Mouse (Mus musculus): ENCODE measurements at regions not wholly inside any gene's neighbourhood (a gene's known extent, or its start where the extent isn't known, plus 50 kb on each side); places are given as distances from the start of the nearest gene placed in this dataset.

DNA sequence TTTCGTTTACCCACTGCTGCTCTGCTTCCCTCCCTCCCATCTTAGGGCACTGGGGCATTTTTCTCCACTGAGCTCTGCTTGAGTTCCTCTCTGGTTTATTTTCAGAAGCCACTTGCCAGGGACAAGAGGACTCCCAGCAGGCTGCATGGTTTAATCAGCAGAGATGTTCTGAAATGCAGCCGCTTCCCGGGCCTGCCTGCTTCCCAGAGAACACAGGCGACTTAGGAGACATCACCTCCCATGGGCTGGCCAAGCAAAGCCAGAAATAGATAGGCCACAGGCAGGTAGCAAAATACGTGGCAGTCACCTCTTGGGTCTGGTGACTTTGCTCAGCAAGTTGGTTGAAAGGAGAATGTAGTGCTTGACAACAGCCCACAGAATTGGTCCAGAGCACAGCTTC lies 141.8 kb downstream of the Diras2 start:
- ATAC-seq (replicated peaks; ENCODE audit: low FRiP score, poor library complexity, severe bottlenecking): no peak

DNA sequence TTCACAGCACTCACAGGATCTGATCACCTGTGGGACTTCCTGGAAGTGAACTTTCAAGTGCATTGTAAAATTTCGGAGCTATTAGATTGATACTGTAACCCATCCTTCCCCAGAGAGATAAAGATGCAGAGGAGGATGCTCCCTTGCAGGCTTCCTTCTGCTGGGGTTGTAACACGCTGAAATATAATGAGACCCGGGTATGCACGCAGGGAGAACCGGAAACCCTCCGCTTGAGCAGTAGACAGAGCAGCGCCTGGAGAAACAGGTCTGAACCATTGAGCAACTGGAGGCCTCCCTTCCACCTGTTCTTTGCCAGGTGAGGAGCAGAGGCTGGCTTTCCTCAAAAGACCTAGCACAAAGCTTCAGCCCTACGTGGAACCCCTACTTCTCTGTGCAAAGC lies 135.3 kb downstream of the Diras2 start:
- no peak for ATAC-seq (replicated peaks; ENCODE audit: low FRiP score, poor library complexity, severe bottlenecking)

DNA sequence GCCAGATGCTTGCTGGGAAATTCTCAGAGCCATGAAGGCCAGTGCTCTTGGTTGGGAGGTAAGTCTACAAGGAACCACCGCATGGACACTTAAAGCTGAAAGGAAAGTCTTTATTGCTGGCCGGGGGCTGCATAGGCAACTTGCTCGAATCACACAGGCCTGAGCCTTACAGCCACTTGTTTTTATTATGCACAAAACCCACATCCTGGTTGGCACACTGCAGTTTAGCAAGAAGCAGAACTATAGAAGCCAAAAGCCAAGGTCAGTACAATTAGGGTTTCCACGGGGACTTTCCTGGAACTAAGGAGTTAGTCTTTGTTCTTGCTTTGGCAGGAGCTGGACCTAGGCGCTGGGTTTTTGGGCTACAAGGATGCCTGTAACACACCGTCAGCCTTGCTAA lies 132.7 kb downstream of the Diras2 start:
- ATAC-seq (replicated peaks; ENCODE audit: low FRiP score, poor library complexity, severe bottlenecking): no peak

DNA sequence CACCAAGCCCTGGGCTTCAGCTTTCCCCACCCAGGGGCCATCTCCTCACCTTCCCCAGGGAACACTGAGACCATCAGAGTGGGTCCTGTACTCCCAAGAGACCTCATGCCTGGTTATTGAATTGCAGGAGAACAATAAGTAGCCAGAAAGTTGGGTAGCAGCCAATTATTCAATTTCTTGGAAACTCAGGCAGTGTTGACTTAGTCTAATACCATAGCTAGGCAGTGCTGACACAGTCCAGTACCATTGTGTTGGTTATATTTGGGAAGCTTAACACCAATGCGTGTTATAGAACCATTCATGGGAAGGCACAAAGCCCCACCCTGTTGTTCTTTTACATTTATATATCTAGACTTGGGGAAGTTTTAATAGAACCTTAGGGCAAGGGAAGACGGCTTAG lies 131.9 kb downstream of the Diras2 start:
- ATAC-seq (replicated peaks; ENCODE audit: low FRiP score, poor library complexity, severe bottlenecking): no peak

- ATAC-seq (replicated peaks; ENCODE audit: low FRiP score, poor library complexity, severe bottlenecking): no peak
These were observed 127.3 kb downstream of the Diras2 start for GRCm38 (mm10) chr13:52403805-52404204.

GRCm38 (mm10) chr13:52416301-52416700 lies 114.8 kb downstream of the Diras2 start:
- ATAC-seq (replicated peaks; ENCODE audit: low FRiP score, poor library complexity, severe bottlenecking): no peak

GRCm38 (mm10) chr13:52422456-52422855 lies 108.6 kb downstream of the Diras2 start:
- ATAC-seq (replicated peaks; ENCODE audit: low FRiP score, poor library complexity, severe bottlenecking): no peak

GRCm38 (mm10) chr13:52428527-52428926 lies 102.6 kb downstream of the Diras2 start:
- no peak for ATAC-seq (replicated peaks; ENCODE audit: low FRiP score, poor library complexity, severe bottlenecking)

- no peak for ATAC-seq (replicated peaks; ENCODE audit: low FRiP score, poor library complexity, severe bottlenecking)
These were observed 94.3 kb downstream of the Diras2 start for GRCm38 (mm10) chr13:52436756-52437155.

DNA sequence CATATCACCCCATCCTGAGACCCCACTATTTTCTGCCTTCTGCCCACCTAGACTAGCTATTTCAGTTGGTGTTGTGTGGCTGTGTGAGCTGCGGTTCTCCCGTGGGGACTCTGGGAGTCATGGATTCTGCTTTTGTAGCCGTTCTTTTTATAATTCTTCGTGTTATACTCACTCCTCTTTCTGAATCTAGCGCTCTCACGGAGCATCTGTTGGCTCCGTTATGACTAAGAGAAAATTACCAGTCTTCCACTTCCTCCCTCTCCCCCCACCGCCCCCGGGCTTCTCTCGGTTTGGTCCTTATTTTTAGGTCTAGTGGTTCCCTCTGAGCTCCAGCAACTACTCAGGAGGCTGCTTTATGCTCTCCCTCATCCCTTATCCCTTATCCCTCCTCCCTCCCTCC lies 85.6 kb downstream of the Diras2 start:
- ATAC-seq (replicated peaks; ENCODE audit: low FRiP score, poor library complexity, severe bottlenecking): no peak

DNA sequence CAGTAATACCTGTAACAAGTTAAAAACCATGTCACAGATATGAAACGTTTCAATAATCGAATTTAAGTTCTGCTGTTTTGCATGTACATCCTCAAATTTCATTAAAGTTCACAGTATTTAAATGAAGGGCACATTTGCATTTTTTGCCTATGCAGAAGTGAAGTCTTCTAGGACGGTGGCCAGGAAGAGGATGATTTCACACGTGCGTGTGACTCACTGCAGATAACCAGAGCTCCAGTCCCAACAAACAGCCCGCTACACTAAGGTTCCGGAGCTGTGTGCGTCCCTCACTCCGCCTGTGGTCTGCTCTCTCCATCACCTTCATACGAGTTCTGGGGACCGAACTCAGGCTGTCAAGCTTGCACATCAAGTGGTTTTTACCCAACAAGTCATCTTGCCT lies 82.2 kb downstream of the Diras2 start:
- no peak for ATAC-seq (replicated peaks; ENCODE audit: low FRiP score, poor library complexity, severe bottlenecking)

GRCm38 (mm10) chr13:52451486-52451885 lies 79.6 kb downstream of the Diras2 start:
- ATAC-seq (replicated peaks; ENCODE audit: low FRiP score, poor library complexity, severe bottlenecking): no peak

DNA sequence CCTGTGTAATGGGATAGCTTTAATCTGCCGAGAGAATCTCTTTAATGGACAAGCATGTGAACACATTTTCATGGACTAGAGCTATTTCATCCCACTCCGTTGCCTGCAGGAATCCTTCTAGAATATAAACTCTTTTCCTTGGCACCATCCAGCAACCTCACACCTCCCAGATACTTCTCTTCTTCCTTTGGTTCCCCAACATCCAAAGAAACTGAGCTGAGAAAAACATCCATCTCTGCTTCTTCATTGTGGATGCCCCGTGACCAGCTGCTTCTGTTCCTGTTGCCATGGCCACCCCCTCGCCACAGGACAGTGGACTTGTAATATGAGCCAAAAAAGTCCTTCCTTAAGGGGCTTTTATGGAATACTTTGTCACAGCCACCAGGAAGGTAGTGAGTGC lies 78.8 kb downstream of the Diras2 start:
- ATAC-seq (replicated peaks; ENCODE audit: low FRiP score, poor library complexity, severe bottlenecking): no peak
